Mouse (Mus musculus) ES-Bruce4 (cell line): ENCODE data around the gene Arfgap3. TPM values are rescaled to one million over a fixed set of nuclear protein-coding genes. Genes with fewer than 3 reads are reported as not detected.
A peak's percentile ranks its signal among the peaks of the same experiment; 100 is the strongest.

Experiments
- H3K27ac ChIP-seq: 2 replicates; pipeline ENCODE4 v1.5.1; 2012; ENCODE audit warnings: low read length, inconsistent platforms; ENCODE audit not compliant: insufficient read depth
- H3K27me3 ChIP-seq: 2 replicates; pipeline ENCODE4 v1.6.1; 2012; ENCODE audit warnings: mild to moderate bottlenecking, low read length, inconsistent platforms; ENCODE audit not compliant: control insufficient read depth, poor library complexity, insufficient read depth, severe bottlenecking
- H3K36me3 ChIP-seq: 2 replicates; pipeline ENCODE4 v1.6.1; 2012; ENCODE audit warnings: inconsistent platforms, mild to moderate bottlenecking, low read length, moderate library complexity; ENCODE audit not compliant: control insufficient read depth, poor library complexity, insufficient read depth, severe bottlenecking
- H3K4me1 ChIP-seq: one replicate; pipeline ENCODE4 v1.8.1; 2011; ENCODE audit warnings: low read length; ENCODE audit not compliant: control insufficient read depth, insufficient read depth
- H3K4me3 ChIP-seq: 2 replicates; pipeline ENCODE4 v1.5.1; 2011; ENCODE audit warnings: low read depth, mild to moderate bottlenecking, low read length
- H3K9ac ChIP-seq: 2 replicates; pipeline ENCODE4 v1.6.1; 2012; ENCODE audit warnings: low read depth, mild to moderate bottlenecking, inconsistent platforms; ENCODE audit not compliant: poor library complexity, severe bottlenecking
- H3K9me3 ChIP-seq: replicated peaks from 2 replicates; pipeline ENCODE4 v1.6.1; 2012; ENCODE audit warnings: mild to moderate bottlenecking, low read length, inconsistent platforms; ENCODE audit not compliant: control insufficient read depth, poor library complexity, insufficient read depth, severe bottlenecking
- CTCF ChIP-seq: IDR thresholded peaks from one replicate; pipeline ENCODE4 v1.8.1; 2011; ENCODE audit warnings: low read depth, low read length
- EP300 ChIP-seq: IDR thresholded peaks from 2 replicates; pipeline ENCODE4 v1.6.1; 2011; ENCODE audit warnings: low read depth, low read length; ENCODE audit not compliant: insufficient read depth
- POLR2A ChIP-seq: IDR thresholded peaks from one replicate; pipeline ENCODE4 v1.8.1; 2011; ENCODE audit warnings: low read length; ENCODE audit not compliant: insufficient read depth
- polyA plus RNA-seq: library from polyadenylated mRNA; stranded (reverse); fragments of >200 nt; gene quantifications from 2 replicates; pipeline ENCODE4 v1.2.4, GENCODE M21; 2011; ENCODE audit warnings: low read depth; ENCODE audit not compliant: missing spikeins, insufficient read depth, insufficient read length

Gene Arfgap3
- polyA plus RNA-seq, 1 experiment: 10.0 TPM

GRCm38 (mm10) chr15:83350859-83351258 is 812 bp upstream of the Arfgap3 start:
- Histone ChIP-seq H3K4me3 (no peak overlapping the region), H3K27me3 (no peaks in the 10 kb centered on the region), H3K9me3 (no peaks in the 10 kb centered on the region), H3K27ac (no peak overlapping the region), H3K9ac (peak overlapping the region; percentile 31), H3K4me1 (no peaks in the 10 kb centered on the region), H3K36me3 (no peaks in the 10 kb centered on the region)
- TF ChIP-seq POLR2A (no peak), EP300 (no peak), CTCF (no peak)

GRCm38 (mm10) chr15:83349225-83349953 is 658 bp downstream of the Arfgap3 start:
- H3K4me1 ChIP-seq: no peaks in the 10 kb centered on the region
- H3K27ac ChIP-seq: no peak overlapping the region
- peak overlapping the region; percentile 82 for H3K4me3 ChIP-seq
- TF ChIP-seq CTCF: no peak
- no peak for TF ChIP-seq EP300
- no peak for TF ChIP-seq POLR2A
- H3K27me3 ChIP-seq: no peaks in the 10 kb centered on the region
- H3K36me3 ChIP-seq: no peaks in the 10 kb centered on the region
- peak overlapping the region; percentile 31 for H3K9ac ChIP-seq
- no peaks in the 10 kb centered on the region for H3K9me3 ChIP-seq

DNA sequence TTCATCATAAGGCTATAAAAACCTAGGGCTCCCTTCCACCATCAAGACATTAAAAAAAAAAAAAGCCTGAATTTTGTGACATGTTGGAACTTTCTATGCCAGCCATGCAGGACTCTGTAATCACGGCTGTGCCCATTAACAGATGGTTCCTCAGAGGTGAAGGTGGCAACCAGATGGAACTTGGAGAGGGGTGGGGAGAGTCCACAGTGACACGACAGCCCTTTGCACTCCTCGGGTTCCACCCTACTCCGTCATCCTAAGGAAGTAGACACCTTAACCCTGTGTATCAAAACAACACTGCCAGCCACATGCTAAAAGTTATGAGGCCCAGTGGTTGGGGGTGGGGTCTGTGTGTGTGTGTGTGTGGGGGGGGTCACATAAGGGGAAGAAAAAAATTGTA is 1.3 kb downstream of the Arfgap3 start:
- H3K4me3 ChIP-seq: no peak overlapping the region
- H3K27ac ChIP-seq: no peak overlapping the region
- H3K9me3 ChIP-seq: no peaks in the 10 kb centered on the region
- no peaks in the 10 kb centered on the region for H3K4me1 ChIP-seq
- TF ChIP-seq EP300 (no peak), POLR2A (no peak), CTCF (no peak)
- no peak overlapping the region for H3K9ac ChIP-seq
- H3K36me3 ChIP-seq: no peaks in the 10 kb centered on the region
- no peaks in the 10 kb centered on the region for H3K27me3 ChIP-seq

DNA sequence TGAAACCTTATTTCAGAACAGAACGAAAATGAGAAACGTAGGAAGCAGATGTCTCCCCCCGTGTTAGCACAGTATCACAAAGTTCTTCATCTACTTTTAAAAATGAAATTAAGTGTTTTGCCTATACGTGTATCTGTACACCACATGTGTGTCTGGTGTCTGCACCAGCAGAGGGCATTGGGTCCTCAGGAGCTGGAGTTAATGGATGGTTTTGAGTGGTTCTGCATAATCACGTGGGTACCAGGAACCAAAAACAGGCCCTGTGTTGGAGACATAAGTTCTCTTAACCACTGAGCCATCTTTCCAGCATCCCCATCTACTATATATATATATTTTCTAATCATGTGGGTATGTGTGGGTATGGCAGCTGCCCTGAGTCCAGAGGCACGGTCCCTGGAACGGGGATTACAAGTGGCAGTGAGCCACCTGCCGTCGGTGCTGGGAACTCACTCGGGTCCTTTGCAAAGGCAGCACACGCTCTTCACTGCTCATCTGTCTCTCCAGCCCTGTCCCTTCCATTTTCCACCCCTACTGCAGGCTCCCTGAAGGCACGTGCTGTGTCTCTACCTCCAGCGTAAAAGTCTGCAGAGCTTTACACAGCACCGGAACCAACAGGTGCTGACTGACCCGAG is 4.0 kb downstream of the Arfgap3 start:
- TF ChIP-seq CTCF (peak; percentile 40), EP300 (no peak), POLR2A (no peak)

GRCm38 (mm10) chr15:83344956-83345355 is 5.1 kb downstream of the Arfgap3 start:
- TF ChIP-seq CTCF (no peak), POLR2A (no peak), EP300 (no peak)
- no peak overlapping the region for H3K9ac ChIP-seq
- H3K4me1 ChIP-seq: no peaks in the 10 kb centered on the region
- H3K4me3 ChIP-seq: no peak overlapping the region
- no peak overlapping the region; the same call in 1 of the 2 replicates for H3K27ac ChIP-seq
- no peaks in the 10 kb centered on the region for H3K9me3 ChIP-seq
- no peaks in the 10 kb centered on the region for H3K36me3 ChIP-seq
- no peaks in the 10 kb centered on the region for H3K27me3 ChIP-seq

More for the DNA sequence above, 4.0 kb downstream of the Arfgap3 start:
- H3K27me3 ChIP-seq: no peaks in the 10 kb centered on the region
- no peaks in the 10 kb centered on the region for H3K4me1 ChIP-seq
- no peak overlapping the region for H3K27ac ChIP-seq
- H3K4me3 ChIP-seq: no peak overlapping the region
- H3K9ac ChIP-seq: no peak overlapping the region
- H3K36me3 ChIP-seq: no peaks in the 10 kb centered on the region
- H3K9me3 ChIP-seq: no peaks in the 10 kb centered on the region

- TF ChIP-seq POLR2A (no peak), EP300 (no peak), CTCF (no peak)
- H3K9ac ChIP-seq: no peak overlapping the region
- no peaks in the 10 kb centered on the region for H3K36me3 ChIP-seq
- H3K27ac ChIP-seq: no peak overlapping the region
- H3K4me1 ChIP-seq: no peaks in the 10 kb centered on the region
- no peaks in the 10 kb centered on the region for H3K27me3 ChIP-seq
- no peaks in the 10 kb centered on the region for H3K9me3 ChIP-seq
- H3K4me3 ChIP-seq: no peak overlapping the region
These were observed 5.9 kb downstream of the Arfgap3 start for GRCm38 (mm10) chr15:83344157-83344556.
